Mouse (Mus musculus) embryonic facial prominence, embryonic 12.5 days (tissue): ENCODE results near the gene Syt3. TPM values are rescaled to one million over a fixed set of nuclear protein-coding genes. Genes with fewer than 3 reads are reported as not detected.

Source experiments
- ATAC-seq: fragments of 200-750 bp; cut with Nextera tagmentation; 2 replicates; pipeline ENCODE4 v1.8.0; 2017; ENCODE audit not compliant: insufficient number of reproducible peaks, insufficient read depth, low FRiP score, low TSS enrichment
- H3K27ac ChIP-seq: fragments of 300-500 bp; sonication (generic); 2 replicates; pipeline ENCODE4 v1.5.1; 2016; ENCODE audit warnings: mild to moderate bottlenecking
- H3K27me3 ChIP-seq: fragments of 300-500 bp; sonication (generic); 2 replicates; pipeline ENCODE4 v1.6.1; 2016; ENCODE audit warnings: mild to moderate bottlenecking, moderate library complexity
- H3K36me3 ChIP-seq: fragments of 300-500 bp; sonication (generic); 2 replicates; pipeline ENCODE4 v1.6.1; 2016; ENCODE audit warnings: mild to moderate bottlenecking
- H3K4me1 ChIP-seq: fragments of 300-500 bp; sonication (generic); 2 replicates; pipeline ENCODE4 v1.6.1; 2016
- H3K4me2 ChIP-seq: fragments of 300-500 bp; sonication (generic); replicated peaks from 2 replicates; pipeline ENCODE4 v1.6.1; 2016; ENCODE audit warnings: mild to moderate bottlenecking, moderate library complexity
- H3K4me3 ChIP-seq: fragments of 300-500 bp; sonication (generic); 2 replicates; pipeline ENCODE4 v1.5.1; 2016; ENCODE audit warnings: mild to moderate bottlenecking
- H3K9ac ChIP-seq: fragments of 300-500 bp; sonication (generic); 2 replicates; pipeline ENCODE4 v1.6.1; 2016; ENCODE audit warnings: mild to moderate bottlenecking, moderate library complexity
- H3K9me3 ChIP-seq: fragments of 300-500 bp; sonication (generic); 2 replicates; pipeline ENCODE4 v1.6.1; 2016; ENCODE audit warnings: mild to moderate bottlenecking, moderate library complexity
- WGBS: fragments of 180-500 bp; shearing (Covaris S2); methylation state at CpG from one replicate; pipeline ENCODE4 v1.1.7; 2016; 5-methylcytosine and 5-hydroxymethylcytosine counted together
- polyA plus RNA-seq: library from polyadenylated mRNA; unstranded; fragments of >200 nt; fragmentation: Nextera tagmentation; extraction: Ambion mirVana; gene quantifications from 2 replicates; pipeline ENCODE4 v1.2.1, GENCODE M21; 2016

Syt3 gene
- polyA plus RNA-seq, 1 experiment from 2014 or later, result 3.3 TPM

DNA sequence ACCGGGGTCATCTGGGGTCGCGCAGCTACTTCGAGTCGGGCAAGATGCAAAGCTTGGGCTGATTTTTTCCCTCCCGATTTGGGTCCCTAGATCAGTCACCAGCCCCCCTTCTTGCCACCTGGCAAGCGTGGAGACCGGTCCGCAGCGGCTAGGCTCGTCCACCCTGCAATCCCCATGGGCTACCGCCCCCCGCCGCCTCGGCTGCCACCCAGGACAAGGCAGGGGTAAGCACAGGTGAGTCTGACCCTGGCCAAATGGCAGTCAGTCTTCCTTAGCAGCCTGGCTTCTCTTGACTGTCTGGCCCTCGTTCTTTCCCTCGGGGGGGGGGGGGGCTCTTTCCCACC lies 786 bp downstream of the Syt3 start:
- Histone ChIP-seq H3K4me1 (peaks cover 4% of the 10 kb centered on the region; the same call in 1 of the 2 replicates), H3K27me3 (peaks cover 27% of the 10 kb centered on the region), H3K27ac (no peak overlapping the region), H3K4me3 (peak overlapping the region; percentile 53), H3K4me2 (peak overlapping the region; percentile 91), H3K9me3 (no peaks in the 10 kb centered on the region), H3K9ac (peak overlapping the region; percentile 52; the same call in 1 of the 2 replicates), H3K36me3 (no peaks in the 10 kb centered on the region)
- under 1% methylated on average over 15 of the region's 17 CpGs for WGBS
- peak; percentile 50; the same call in 1 of the 2 replicates for ATAC-seq

DNA sequence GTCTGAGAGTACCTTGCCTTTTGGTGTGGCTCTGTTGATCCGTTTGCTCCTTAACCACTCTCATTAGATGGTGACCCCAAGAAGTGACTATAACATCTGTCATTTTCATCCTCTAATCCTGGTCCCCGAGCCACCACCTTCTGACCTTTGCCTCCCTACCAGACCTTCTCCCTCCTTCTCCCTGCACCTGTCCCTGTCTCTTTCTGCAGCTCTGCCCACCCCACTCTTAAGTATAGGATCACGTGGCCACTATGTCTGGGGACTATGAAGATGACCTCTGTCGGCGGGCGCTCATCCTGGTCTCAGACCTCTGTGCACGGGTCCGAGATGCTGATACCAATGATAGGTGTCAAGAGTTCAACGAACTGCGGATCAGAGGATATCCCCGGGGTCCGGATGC lies 1.8 kb downstream of the Syt3 start, which contains the start of gene 1700008O03Rik:
Gene 1700008O03Rik, minus strand, starts transcription at position 101 of the 400 bp plus-strand sequence.
- H3K27me3 ChIP-seq, result peaks cover 27% of the 10 kb centered on the region

DNA sequence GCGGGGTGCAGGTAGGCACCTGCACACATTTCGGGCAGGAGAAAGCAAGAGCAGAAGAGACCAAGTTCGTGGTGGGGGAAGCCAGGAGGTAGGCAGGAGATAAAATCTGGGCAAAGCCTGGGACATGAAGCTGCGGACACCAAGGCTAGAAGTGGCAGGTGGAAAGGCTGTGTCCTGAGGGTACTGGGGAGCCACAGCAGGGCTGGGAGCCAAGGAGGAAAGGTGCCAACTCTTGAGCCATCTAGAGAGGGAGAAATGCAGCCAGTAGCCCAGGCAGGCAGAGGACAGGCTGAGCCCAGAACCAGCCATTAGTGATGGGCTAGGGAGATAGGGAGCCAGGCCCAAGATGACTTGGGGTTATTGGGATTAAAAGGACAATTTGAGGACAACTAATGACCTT lies 7.9 kb downstream of the Syt3 start:
- 84% methylated on average over 4 of the region's 4 CpGs for WGBS

More for the DNA sequence above, 1.8 kb downstream of the Syt3 start, which contains the start of gene 1700008O03Rik:
- peak within 1 kb of the TSS; percentile 52; the same call in 1 of the 2 replicates for H3K9ac ChIP-seq
- no peaks in the 10 kb centered on the region for H3K9me3 ChIP-seq
- peak within 1 kb of the TSS; percentile 91 for H3K4me2 ChIP-seq
- peak within 1 kb of the TSS; percentile 53 for H3K4me3 ChIP-seq
- peaks cover 4% of the 10 kb centered on the region; the same call in 1 of the 2 replicates for H3K4me1 ChIP-seq
- H3K27ac ChIP-seq, result no peak within 1 kb of the TSS
- no peak for ATAC-seq
- no peaks in the 10 kb centered on the region for H3K36me3 ChIP-seq
- WGBS, result 72% methylated on average over 12 of the region's 12 CpGs

GRCm38 (mm10) chr7:44392341-44392740 lies 8.4 kb downstream of the Syt3 start:
- no peaks in the 10 kb centered on the region for H3K4me1 ChIP-seq
- 89% methylated on average over 14 of the region's 14 CpGs for WGBS
- no peak overlapping the region for H3K4me2 ChIP-seq
- H3K27ac ChIP-seq, result no peak overlapping the region
- no peak overlapping the region for H3K9ac ChIP-seq
- H3K9me3 ChIP-seq, result no peaks in the 10 kb centered on the region
- H3K4me3 ChIP-seq, result no peak overlapping the region
- H3K27me3 ChIP-seq, result peaks cover 5% of the 10 kb centered on the region
- ATAC-seq, result no peak
- no peaks in the 10 kb centered on the region for H3K36me3 ChIP-seq

More for the DNA sequence above, 7.9 kb downstream of the Syt3 start:
- Histone ChIP-seq H3K9ac (no peak overlapping the region), H3K36me3 (no peaks in the 10 kb centered on the region), H3K27ac (no peak overlapping the region), H3K4me1 (no peaks in the 10 kb centered on the region), H3K4me3 (no peak overlapping the region), H3K4me2 (no peak overlapping the region), H3K9me3 (no peaks in the 10 kb centered on the region), H3K27me3 (peaks cover 9% of the 10 kb centered on the region)
- ATAC-seq, result no peak

DNA sequence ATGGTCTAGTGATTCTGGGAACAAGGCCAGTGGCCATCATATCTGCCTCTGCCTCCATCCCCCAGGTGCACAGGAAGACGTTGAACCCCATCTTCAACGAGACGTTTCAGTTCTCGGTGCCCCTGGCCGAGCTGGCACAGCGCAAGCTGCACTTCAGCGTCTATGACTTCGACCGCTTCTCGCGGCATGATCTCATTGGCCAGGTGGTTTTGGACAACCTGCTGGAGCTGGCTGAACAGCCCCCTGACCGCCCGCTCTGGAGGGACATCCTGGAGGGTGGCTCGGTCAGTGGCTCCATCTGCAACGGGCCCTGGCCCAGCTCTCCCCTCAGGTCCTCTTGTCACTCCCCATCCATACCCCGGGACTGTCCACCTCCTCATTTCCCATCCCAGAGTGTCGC lies 9.4 kb downstream of the Syt3 start:
- WGBS, result 90% methylated on average over 17 of the region's 17 CpGs
- H3K27ac ChIP-seq, result no peak overlapping the region

DNA sequence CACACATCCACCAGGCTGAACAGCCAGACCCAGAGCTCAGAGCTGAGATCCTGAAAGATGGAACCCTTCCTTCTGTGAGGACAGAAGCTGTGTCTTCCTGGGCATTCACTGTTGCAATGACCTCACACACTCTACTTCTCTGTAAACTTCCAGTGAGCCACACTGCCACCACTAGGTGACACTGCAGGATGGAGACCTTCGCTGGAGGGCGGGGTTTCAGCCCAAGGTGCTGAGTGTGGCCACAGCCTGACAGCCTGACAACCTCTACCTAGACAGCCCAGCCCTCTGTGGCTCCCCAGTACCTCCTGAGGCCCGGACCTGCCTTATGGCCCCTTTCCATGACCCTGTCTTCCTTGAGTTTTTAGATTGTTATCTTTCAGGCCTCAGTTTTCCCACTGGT lies 14.7 kb downstream of the Syt3 start:
- no peaks in the 10 kb centered on the region for H3K36me3 ChIP-seq
- no peak overlapping the region for H3K4me2 ChIP-seq
- no peaks in the 10 kb centered on the region for H3K9me3 ChIP-seq
- WGBS, result 16% methylated on average over 3 of the region's 3 CpGs
- H3K9ac ChIP-seq, result no peak overlapping the region
- H3K4me1 ChIP-seq, result no peaks in the 10 kb centered on the region
- H3K27ac ChIP-seq, result no peak overlapping the region
- peaks cover 2% of the 10 kb centered on the region for H3K27me3 ChIP-seq
- no peak overlapping the region for H3K4me3 ChIP-seq
- peak; percentile 22; the same call in 1 of the 2 replicates for ATAC-seq

More for the DNA sequence above, 9.4 kb downstream of the Syt3 start:
- no peak for ATAC-seq
- H3K4me3 ChIP-seq, result no peak overlapping the region
- no peaks in the 10 kb centered on the region for H3K4me1 ChIP-seq
- H3K27me3 ChIP-seq, result peaks cover 6% of the 10 kb centered on the region
- no peaks in the 10 kb centered on the region for H3K36me3 ChIP-seq
- H3K4me2 ChIP-seq, result no peak overlapping the region
- no peaks in the 10 kb centered on the region for H3K9me3 ChIP-seq
- no peak overlapping the region for H3K9ac ChIP-seq

DNA sequence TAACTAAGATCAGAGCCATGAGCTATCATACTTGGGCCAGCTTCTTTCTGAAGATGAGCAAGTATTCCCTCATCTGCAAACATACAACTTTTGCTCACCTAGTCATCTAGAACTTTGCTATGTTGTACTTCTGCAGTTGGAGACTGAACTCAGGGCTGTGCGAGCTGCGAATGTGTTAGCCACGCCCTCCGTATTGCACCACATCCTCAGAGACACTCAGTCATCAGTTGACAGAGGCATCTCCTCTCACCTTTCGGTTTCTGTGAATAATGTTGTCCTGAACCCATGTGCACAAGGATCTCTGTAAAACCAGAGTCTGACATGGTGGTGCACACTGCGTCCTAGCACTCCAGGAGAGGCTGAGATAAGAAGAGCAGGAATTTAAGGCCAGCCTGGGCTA lies 17.8 kb downstream of the Syt3 start:
- peaks cover 7% of the 10 kb centered on the region; the same call in 1 of the 2 replicates for H3K27me3 ChIP-seq
- H3K4me1 ChIP-seq, result no peaks in the 10 kb centered on the region
- no peak overlapping the region for H3K9ac ChIP-seq
- no peak overlapping the region for H3K27ac ChIP-seq
- no peak for ATAC-seq
- no peaks in the 10 kb centered on the region for H3K9me3 ChIP-seq
- 84% methylated on average over 6 of the region's 6 CpGs for WGBS
- no peak overlapping the region for H3K4me3 ChIP-seq
- H3K4me2 ChIP-seq, result no peak overlapping the region
- H3K36me3 ChIP-seq, result no peaks in the 10 kb centered on the region

DNA sequence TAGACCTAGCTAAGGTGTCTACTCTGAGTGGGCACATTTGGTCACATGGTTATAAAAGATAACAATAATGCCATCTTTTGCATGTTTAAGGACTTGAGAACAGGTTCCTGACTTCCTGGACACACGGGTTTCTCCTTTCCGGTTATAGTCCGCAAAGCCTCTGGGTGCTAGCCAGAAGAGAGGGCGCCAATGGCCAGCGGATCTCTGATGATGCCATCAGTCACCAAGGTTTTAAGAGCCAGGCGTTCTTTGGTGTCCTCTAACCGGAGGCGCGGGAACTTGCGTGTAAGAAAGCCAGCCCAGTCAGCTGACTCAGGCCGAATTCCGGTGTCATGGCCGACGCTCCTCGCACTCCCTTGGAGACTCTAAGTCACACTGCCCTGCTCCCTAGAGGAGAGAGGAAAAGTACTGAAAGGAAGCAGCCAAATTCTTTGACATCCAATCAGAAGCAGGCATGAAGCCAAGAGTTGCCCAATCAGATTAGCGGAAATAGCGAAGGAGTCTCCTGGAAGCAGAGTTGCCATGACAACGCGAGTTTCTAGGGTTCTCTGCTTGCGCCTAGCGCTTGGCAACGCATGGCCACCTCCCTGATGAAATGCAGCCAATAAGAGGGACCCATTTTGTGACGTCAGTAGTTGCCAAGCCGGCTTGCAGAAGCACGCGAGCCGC lies 21.6 kb downstream of the Syt3 start:
- WGBS, result under 1% methylated on average over 27 of the region's 27 CpGs

GRCm38 (mm10) chr7:44406015-44406355 lies 22.1 kb downstream of the Syt3 start:
- no peaks in the 10 kb centered on the region for H3K36me3 ChIP-seq
- H3K4me1 ChIP-seq, result no peaks in the 10 kb centered on the region
- no peak overlapping the region for H3K4me2 ChIP-seq
- H3K27me3 ChIP-seq, result peaks cover 9% of the 10 kb centered on the region; the same call in 1 of the 2 replicates
- no peaks in the 10 kb centered on the region for H3K9me3 ChIP-seq
- H3K4me3 ChIP-seq, result peak overlapping the region; percentile 37; the same call in 1 of the 2 replicates
- H3K27ac ChIP-seq, result no peak overlapping the region
- 0 out of 2 replicates have a peak, but pooled peaks have one; percentile 10 for ATAC-seq
- no peak overlapping the region for H3K9ac ChIP-seq
- WGBS, result 0% methylated on average over 5 of the region's 5 CpGs

More for the DNA sequence above, 21.6 kb downstream of the Syt3 start:
- H3K9me3 ChIP-seq, result no peaks in the 10 kb centered on the region
- peak overlapping the region; percentile 75 for H3K27ac ChIP-seq
- peak overlapping the region; percentile 54 for H3K4me2 ChIP-seq
- ATAC-seq, result peak; percentile 95
- H3K27me3 ChIP-seq, result peaks cover 9% of the 10 kb centered on the region; the same call in 1 of the 2 replicates
- no peaks in the 10 kb centered on the region for H3K4me1 ChIP-seq
- H3K36me3 ChIP-seq, result no peaks in the 10 kb centered on the region
- H3K9ac ChIP-seq, result no peak overlapping the region
- peak overlapping the region; percentile 37 for H3K4me3 ChIP-seq

GRCm38 (mm10) chr7:44411144-44411543 lies 27.2 kb downstream of the Syt3 start:
- no peaks in the 10 kb centered on the region for H3K4me1 ChIP-seq
- H3K27ac ChIP-seq, result no peak overlapping the region
- H3K9me3 ChIP-seq, result no peaks in the 10 kb centered on the region
- WGBS, result 81% methylated on average over 4 of the region's 4 CpGs
- no peak overlapping the region for H3K9ac ChIP-seq
- no peak overlapping the region for H3K4me3 ChIP-seq
- H3K4me2 ChIP-seq, result no peak overlapping the region
- H3K36me3 ChIP-seq, result no peaks in the 10 kb centered on the region
- ATAC-seq, result no peak
- H3K27me3 ChIP-seq, result peaks cover 9% of the 10 kb centered on the region; the same call in 1 of the 2 replicates

DNA sequence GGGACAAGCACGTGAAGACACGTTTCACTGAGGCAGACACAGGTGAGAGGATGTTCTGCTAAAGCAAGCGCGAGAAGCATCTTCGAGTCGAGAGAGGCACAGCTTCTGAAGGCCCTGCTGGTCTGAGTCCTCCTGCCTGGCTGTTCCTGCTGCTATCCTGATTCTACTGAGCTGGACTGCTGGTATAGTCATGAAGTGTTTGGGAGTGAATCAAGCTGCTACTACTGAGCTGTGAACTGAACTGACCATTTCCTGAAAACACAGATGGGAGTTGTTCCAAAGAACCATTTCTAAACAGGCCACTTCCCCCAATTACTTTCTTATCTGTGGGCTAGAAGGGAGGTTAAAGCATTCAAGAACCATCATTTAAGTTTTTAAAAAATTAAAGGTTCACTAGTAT lies 29.4 kb downstream of the Syt3 start:
- H3K4me3 ChIP-seq, result no peak overlapping the region
- H3K27me3 ChIP-seq, result no peaks in the 10 kb centered on the region
- H3K36me3 ChIP-seq, result no peaks in the 10 kb centered on the region
- no peak overlapping the region for H3K9ac ChIP-seq
- no peaks in the 10 kb centered on the region for H3K9me3 ChIP-seq
- no peak for ATAC-seq
- 75% methylated on average over 6 of the region's 6 CpGs for WGBS
- no peak overlapping the region for H3K4me2 ChIP-seq
- no peak overlapping the region for H3K27ac ChIP-seq
- H3K4me1 ChIP-seq, result no peaks in the 10 kb centered on the region

DNA sequence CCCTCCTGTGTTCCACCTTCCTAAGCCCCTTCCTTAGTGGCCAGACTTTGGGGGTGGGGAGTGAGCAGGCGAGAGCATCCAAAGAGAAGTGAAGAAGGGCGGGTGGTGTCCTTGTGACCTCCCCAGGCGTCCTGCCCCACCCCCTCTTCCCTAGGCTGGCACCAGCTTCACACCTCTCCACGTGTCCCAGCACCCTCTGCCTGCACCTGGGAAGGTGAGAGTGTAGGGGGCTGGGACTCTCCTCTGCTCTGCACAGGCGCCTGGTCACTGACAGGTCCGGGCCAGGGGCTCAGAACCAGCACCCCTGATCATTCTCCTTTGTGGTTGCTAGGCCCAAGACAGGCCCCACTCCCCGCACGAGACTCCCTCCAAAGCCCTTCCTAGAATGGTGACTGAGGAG lies 43.8 kb downstream of the Syt3 start:
- Histone ChIP-seq H3K9me3 (no peaks in the 10 kb centered on the region), H3K9ac (peak overlapping the region; percentile 27; the same call in 1 of the 2 replicates), H3K36me3 (no peaks in the 10 kb centered on the region), H3K4me2 (peak overlapping the region; percentile 84), H3K27ac (peak overlapping the region; percentile 46; the same call in 1 of the 2 replicates), H3K4me1 (peaks cover 25% of the 10 kb centered on the region), H3K27me3 (peaks cover 65% of the 10 kb centered on the region), H3K4me3 (peak overlapping the region; percentile 70)
- WGBS, result 5% methylated on average over 8 of the region's 8 CpGs
- no peak for ATAC-seq
